Mouse (Mus musculus): ENCODE measurements around the gene Serpina1f. TPM values are rescaled to one million over a fixed set of nuclear protein-coding genes. Genes with fewer than 3 reads are reported as not detected.
"Not testable (repeated sequence)": the region's sequence is repeated elsewhere in the genome, so short reads cannot be mapped to it uniquely, and the experiment has no call there.

The Serpina1f gene
- not detected in 2 replicates for polyA plus RNA-seq (2014; fragmentation: Nextera tagmentation; extraction: Ambion mirVana)

- H3K4me1 ChIP-seq (ENCODE audit: control insufficient read depth, insufficient read depth, low read length), result no peaks in the 10 kb centered on the region
- no peaks in the 10 kb centered on the region for H3K36me3 ChIP-seq (ENCODE audit: control insufficient read depth, insufficient read depth, low read length)
- no peaks in the 10 kb centered on the region for H3K9me3 ChIP-seq (ENCODE audit: control insufficient read depth, low read length)
- DNase-seq (ENCODE audit: low spot score, missing footprints), result peak; percentile 37
- no peak for ATAC-seq (ENCODE audit: low FRiP score)
- no peak within 1 kb of the TSS for H3K9ac ChIP-seq (ENCODE audit: low read length)
- no peak within 1 kb of the TSS for H3K4me2 ChIP-seq
- no peak within 1 kb of the TSS for H3K27ac ChIP-seq (ENCODE audit: low read depth, low read length)
- WGBS, result 89% methylated on average over 8 of the region's 8 CpGs
- H3K4me3 ChIP-seq (ENCODE audit: low read depth, low read length), result no peak within 1 kb of the TSS
- H3K27me3 ChIP-seq (ENCODE audit: control insufficient read depth, insufficient read depth, low read length), result no peaks in the 10 kb centered on the region
These were observed at the start of gene Serpina1f for GRCm38 (mm10) chr12:103695429-103695828. Gene Serpina1f (minus strand): TSS chr12:103695529.

DNA sequence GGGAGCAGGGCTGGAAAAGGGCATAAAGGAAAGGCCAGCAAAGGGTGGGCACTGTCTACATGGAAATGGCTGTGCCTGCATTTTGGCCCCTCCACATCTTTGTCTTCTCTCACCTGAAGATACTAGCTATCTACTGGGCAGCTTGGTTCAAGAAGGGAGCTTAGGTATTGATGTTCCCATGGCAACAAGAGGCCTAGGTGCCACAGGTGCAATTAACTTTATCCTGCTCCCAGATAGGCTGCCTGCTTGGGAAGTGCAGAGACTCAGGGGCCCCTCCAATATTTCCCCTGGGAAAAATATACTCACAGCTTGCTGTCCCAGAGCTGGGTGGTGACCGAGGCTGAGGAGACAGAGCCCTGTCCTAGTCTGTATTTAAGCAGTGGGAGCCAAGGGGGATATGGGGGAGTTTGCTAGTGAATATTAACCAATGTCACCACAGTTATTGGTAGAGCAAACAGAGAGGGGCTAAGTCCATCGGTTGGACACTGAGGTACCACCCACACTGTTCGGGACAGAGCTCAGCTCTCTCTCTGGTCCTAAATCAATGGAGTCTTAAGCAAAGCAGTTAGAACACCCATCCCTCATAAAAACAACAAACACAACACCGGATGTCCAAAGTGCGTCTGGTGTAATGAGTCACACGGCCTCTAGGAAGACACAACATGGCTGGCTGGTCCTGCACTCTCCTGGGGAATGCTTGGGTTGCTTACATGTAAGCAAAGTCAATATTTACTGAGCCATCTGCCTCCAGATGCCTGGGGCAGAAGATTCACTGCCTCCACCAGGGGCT, 42.7 kb upstream of the Serpina1f start:
- H3K4me1 ChIP-seq (ENCODE audit: control insufficient read depth, insufficient read depth, low read length); H3K9ac ChIP-seq (ENCODE audit: low read length); H3K9me3 ChIP-seq (ENCODE audit: control insufficient read depth, low read length); H3K4me3 ChIP-seq (ENCODE audit: low read depth, low read length); H3K27me3 ChIP-seq (ENCODE audit: control insufficient read depth, insufficient read depth, low read length); DNase-seq (ENCODE audit: low spot score, missing footprints); H3K4me2 ChIP-seq; H3K36me3 ChIP-seq (ENCODE audit: control insufficient read depth, insufficient read depth, low read length); H3K27ac ChIP-seq (ENCODE audit: low read depth, low read length); ATAC-seq (ENCODE audit: low FRiP score): not testable (repeated sequence)
- 87% methylated on average over 5 of the region's 6 CpGs for WGBS

DNA sequence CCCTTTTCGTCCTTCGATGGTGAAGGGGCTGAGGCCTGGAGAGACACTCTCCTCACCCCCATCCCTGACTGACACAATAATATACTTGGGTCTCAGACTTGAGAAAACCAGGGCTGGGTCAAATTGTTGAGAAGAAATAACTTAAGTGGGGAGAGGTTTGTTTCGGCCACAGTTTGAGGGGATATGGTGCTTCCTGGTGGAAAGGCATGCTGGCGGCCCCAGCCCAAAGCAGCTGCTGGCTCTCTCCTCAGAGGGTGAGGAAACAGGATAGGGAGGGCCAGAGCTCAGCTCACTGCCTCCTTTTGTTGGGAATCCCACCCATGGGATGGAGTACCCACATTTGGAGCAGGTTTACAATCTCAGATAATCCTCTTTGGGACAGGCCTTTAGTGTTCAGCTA, 40.2 kb upstream of the Serpina1f start:
- not testable (repeated sequence) for DNase-seq (ENCODE audit: low spot score, missing footprints); H3K9me3 ChIP-seq (ENCODE audit: control insufficient read depth, low read length); H3K4me1 ChIP-seq (ENCODE audit: control insufficient read depth, insufficient read depth, low read length); H3K4me2 ChIP-seq; H3K9ac ChIP-seq (ENCODE audit: low read length); H3K4me3 ChIP-seq (ENCODE audit: low read depth, low read length); H3K27me3 ChIP-seq (ENCODE audit: control insufficient read depth, insufficient read depth, low read length); ATAC-seq (ENCODE audit: low FRiP score); H3K36me3 ChIP-seq (ENCODE audit: control insufficient read depth, insufficient read depth, low read length); H3K27ac ChIP-seq (ENCODE audit: low read depth, low read length)
- 87% methylated on average over 4 of the region's 4 CpGs for WGBS

DNA sequence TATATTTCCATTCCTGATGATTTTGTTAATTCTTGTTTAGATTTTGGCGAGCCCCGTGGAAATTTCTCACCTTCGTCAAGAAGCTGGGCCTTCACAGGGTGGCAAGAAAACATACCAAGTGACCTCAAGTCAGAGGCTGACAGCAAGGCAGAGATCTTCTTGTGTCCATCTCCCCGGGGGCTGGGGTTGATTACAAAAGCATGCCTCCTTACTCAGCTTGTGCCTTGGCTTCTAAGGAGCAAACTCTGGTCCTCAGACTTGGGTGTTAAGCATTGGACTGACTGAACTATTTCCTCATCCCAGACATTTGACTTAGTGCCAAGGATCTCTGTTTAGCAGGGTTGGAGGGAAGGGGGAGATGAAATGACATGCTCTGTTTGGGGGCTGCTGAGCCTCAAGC, 39.8 kb upstream of the Serpina1f start:
- H3K27me3 ChIP-seq (ENCODE audit: control insufficient read depth, insufficient read depth, low read length); H3K36me3 ChIP-seq (ENCODE audit: control insufficient read depth, insufficient read depth, low read length); H3K4me1 ChIP-seq (ENCODE audit: control insufficient read depth, insufficient read depth, low read length); DNase-seq (ENCODE audit: low spot score, missing footprints); H3K4me3 ChIP-seq (ENCODE audit: low read depth, low read length); H3K9me3 ChIP-seq (ENCODE audit: control insufficient read depth, low read length); H3K9ac ChIP-seq (ENCODE audit: low read length); H3K27ac ChIP-seq (ENCODE audit: low read depth, low read length); ATAC-seq (ENCODE audit: low FRiP score); H3K4me2 ChIP-seq: not testable (repeated sequence)
- 87% methylated on average over 4 of the region's 4 CpGs for WGBS

DNA sequence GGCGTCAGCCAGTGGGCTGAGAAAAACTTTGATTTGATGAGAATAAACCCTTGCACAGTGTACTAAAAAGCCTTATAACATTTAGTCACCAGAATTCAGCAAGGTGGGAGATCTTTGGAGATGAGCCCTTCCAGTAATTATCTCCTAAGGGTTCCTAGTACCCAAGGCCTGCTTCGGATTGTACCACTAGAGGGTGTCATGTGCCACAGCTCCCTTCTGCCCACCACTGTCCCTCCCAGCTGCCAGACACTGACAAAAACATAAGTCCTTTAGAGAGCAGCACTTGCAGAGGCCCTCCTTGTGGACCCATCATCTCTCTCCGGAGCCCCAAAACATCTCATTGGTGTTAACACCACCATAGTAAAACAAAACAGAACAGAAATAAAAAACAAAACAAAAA, 16.2 kb upstream of the Serpina1f start:
- no peak overlapping the region for H3K4me3 ChIP-seq (ENCODE audit: low read depth, low read length)
- no peak overlapping the region for H3K9ac ChIP-seq (ENCODE audit: low read length)
- WGBS, result 74% methylated on average over 3 of the region's 3 CpGs

GRCm38 (mm10) chr12:103710405-103710804, 15.1 kb upstream of the Serpina1f start:
- no peak overlapping the region for H3K27ac ChIP-seq (ENCODE audit: low read depth, low read length)
- H3K9me3 ChIP-seq (ENCODE audit: control insufficient read depth, low read length), result no peaks in the 10 kb centered on the region
- no peak for DNase-seq (ENCODE audit: low spot score, missing footprints)
- no peaks in the 10 kb centered on the region for H3K36me3 ChIP-seq (ENCODE audit: control insufficient read depth, insufficient read depth, low read length)
- no peaks in the 10 kb centered on the region for H3K27me3 ChIP-seq (ENCODE audit: control insufficient read depth, insufficient read depth, low read length)
- no peak for ATAC-seq (ENCODE audit: low FRiP score)
- H3K4me3 ChIP-seq (ENCODE audit: low read depth, low read length), result no peak overlapping the region
- H3K9ac ChIP-seq (ENCODE audit: low read length), result no peak overlapping the region
- no peaks in the 10 kb centered on the region for H3K4me1 ChIP-seq (ENCODE audit: control insufficient read depth, insufficient read depth, low read length)
- WGBS, result 54% methylated on average over 1 of the region's 1 CpGs
- H3K4me2 ChIP-seq, result no peak overlapping the region

More for the DNA sequence above, 16.2 kb upstream of the Serpina1f start:
- H3K27me3 ChIP-seq (ENCODE audit: control insufficient read depth, insufficient read depth, low read length), result no peaks in the 10 kb centered on the region
- no peak overlapping the region for H3K27ac ChIP-seq (ENCODE audit: low read depth, low read length)
- DNase-seq (ENCODE audit: low spot score, missing footprints) (no peak), ATAC-seq (ENCODE audit: low FRiP score) (no peak)
- H3K4me1 ChIP-seq (ENCODE audit: control insufficient read depth, insufficient read depth, low read length), result no peaks in the 10 kb centered on the region
- no peaks in the 10 kb centered on the region for H3K36me3 ChIP-seq (ENCODE audit: control insufficient read depth, insufficient read depth, low read length)
- H3K9me3 ChIP-seq (ENCODE audit: control insufficient read depth, low read length), result no peaks in the 10 kb centered on the region
- no peak overlapping the region for H3K4me2 ChIP-seq

DNA sequence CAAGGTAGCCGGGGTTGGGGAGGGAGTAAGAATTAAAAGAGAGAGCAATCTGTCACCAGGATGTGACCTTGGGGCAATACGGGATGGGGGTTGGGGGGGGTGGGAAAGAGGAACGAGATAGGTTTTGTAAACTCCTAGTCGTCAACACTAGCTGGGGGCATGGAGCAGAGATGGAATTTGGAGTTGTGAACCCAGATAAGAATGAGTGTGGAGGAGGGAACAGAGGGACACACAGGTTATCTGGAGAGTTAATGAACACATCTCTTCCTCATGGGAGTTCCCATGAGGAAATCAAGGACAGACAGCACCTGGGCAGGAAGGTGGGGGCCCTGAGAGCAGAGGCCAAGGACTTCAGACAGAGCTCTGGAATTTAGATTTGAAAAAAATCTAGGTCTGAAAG, 10.8 kb upstream of the Serpina1f start:
- Histone ChIP-seq H3K4me3 (ENCODE audit: low read depth, low read length) (no peak overlapping the region), H3K36me3 (ENCODE audit: control insufficient read depth, insufficient read depth, low read length) (no peaks in the 10 kb centered on the region), H3K9me3 (ENCODE audit: control insufficient read depth, low read length) (no peaks in the 10 kb centered on the region), H3K4me2 (no peak overlapping the region), H3K4me1 (ENCODE audit: control insufficient read depth, insufficient read depth, low read length) (no peaks in the 10 kb centered on the region), H3K9ac (ENCODE audit: low read length) (no peak overlapping the region), H3K27ac (ENCODE audit: low read depth, low read length) (no peak overlapping the region), H3K27me3 (ENCODE audit: control insufficient read depth, insufficient read depth, low read length) (no peaks in the 10 kb centered on the region)
- WGBS, result 83% methylated on average over 4 of the region's 4 CpGs
- DNase-seq (ENCODE audit: low spot score, missing footprints), result no peak
- ATAC-seq (ENCODE audit: low FRiP score), result no peak

DNA sequence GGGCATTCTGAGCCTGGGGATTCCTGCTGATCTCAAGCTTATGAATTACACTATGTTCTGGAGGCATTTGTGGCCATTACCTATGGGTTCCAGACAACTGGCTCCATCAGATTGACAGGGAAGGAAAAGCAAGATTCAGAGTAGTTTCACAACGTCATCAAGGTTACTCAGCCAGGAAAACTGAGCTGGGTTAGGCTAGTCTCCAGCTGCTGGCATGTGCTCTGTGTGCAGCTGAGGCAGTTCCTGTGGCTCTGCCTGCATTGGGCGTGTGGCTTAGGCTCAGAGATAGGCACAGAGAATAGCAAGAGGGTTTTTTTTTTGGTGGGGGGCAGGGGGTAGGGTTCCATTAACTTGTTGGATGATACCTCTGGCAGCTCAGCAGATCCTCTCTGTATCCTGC, 10.2 kb upstream of the Serpina1f start:
- H3K36me3 ChIP-seq (ENCODE audit: control insufficient read depth, insufficient read depth, low read length), result no peaks in the 10 kb centered on the region
- ATAC-seq (ENCODE audit: low FRiP score) (no peak), DNase-seq (ENCODE audit: low spot score, missing footprints) (peak; percentile 23)
- H3K4me3 ChIP-seq (ENCODE audit: low read depth, low read length), result no peak overlapping the region
- H3K9me3 ChIP-seq (ENCODE audit: control insufficient read depth, low read length), result no peaks in the 10 kb centered on the region
- H3K27ac ChIP-seq (ENCODE audit: low read depth, low read length), result no peak overlapping the region
- no peak overlapping the region for H3K4me2 ChIP-seq
- 85% methylated on average over 2 of the region's 2 CpGs for WGBS
- H3K4me1 ChIP-seq (ENCODE audit: control insufficient read depth, insufficient read depth, low read length), result no peaks in the 10 kb centered on the region
- no peak overlapping the region for H3K9ac ChIP-seq (ENCODE audit: low read length)
- no peaks in the 10 kb centered on the region for H3K27me3 ChIP-seq (ENCODE audit: control insufficient read depth, insufficient read depth, low read length)

- no peaks in the 10 kb centered on the region for H3K27me3 ChIP-seq (ENCODE audit: control insufficient read depth, insufficient read depth, low read length)
- peak; percentile 10 for DNase-seq (ENCODE audit: low spot score, missing footprints)
- ATAC-seq (ENCODE audit: low FRiP score), result no peak
- H3K4me3 ChIP-seq (ENCODE audit: low read depth, low read length), result no peak overlapping the region
- no peak overlapping the region for H3K9ac ChIP-seq (ENCODE audit: low read length)
- no peak overlapping the region for H3K4me2 ChIP-seq
- H3K27ac ChIP-seq (ENCODE audit: low read depth, low read length), result no peak overlapping the region
- H3K4me1 ChIP-seq (ENCODE audit: control insufficient read depth, insufficient read depth, low read length), result no peaks in the 10 kb centered on the region
- H3K36me3 ChIP-seq (ENCODE audit: control insufficient read depth, insufficient read depth, low read length), result no peaks in the 10 kb centered on the region
- no peaks in the 10 kb centered on the region for H3K9me3 ChIP-seq (ENCODE audit: control insufficient read depth, low read length)
- WGBS, result 78% methylated on average over 4 of the region's 4 CpGs
These were observed 4.9 kb upstream of the Serpina1f start for GRCm38 (mm10) chr12:103700144-103700750.

All from midbrain, embryonic 11.5 days (tissue).